Mouse (Mus musculus) myocyte (in vitro differentiated cells): ENCODE results near the gene Mlana.

Experiments used
- CEBPB ChIP-seq: IDR thresholded peaks from 2 replicates; pipeline ENCODE4 v1.6.1; 2011; ENCODE audit warnings: mild to moderate bottlenecking, moderate library complexity; ENCODE audit not compliant: poor library complexity, insufficient read depth, severe bottlenecking
- E2F4 ChIP-seq: IDR thresholded peaks from one replicate; pipeline ENCODE4 v1.6.1; 2011; ENCODE audit warnings: mild to moderate bottlenecking, control low read depth, moderate library complexity; ENCODE audit not compliant: insufficient read depth
- MYOD1 ChIP-seq, 3 experiments: IDR thresholded peaks; one replicate each; pipeline ENCODE4 v1.6.1; 2011; ENCODE audit warnings: control low read depth in 2 of 3, low read depth in 2 of 3, mild to moderate bottlenecking in 2 of 3, moderate library complexity in 1 of 3; ENCODE audit not compliant: insufficient read length in 2 of 3, control insufficient read depth in 1 of 3
- POLR2A ChIP-seq: IDR thresholded peaks from one replicate; pipeline ENCODE4 v1.6.1; 2011; ENCODE audit warnings: low read depth, mild to moderate bottlenecking, control low read depth, moderate library complexity; ENCODE audit not compliant: insufficient read length
- TCF12 ChIP-seq: IDR thresholded peaks from one replicate; pipeline ENCODE4 v1.6.1; 2011; ENCODE audit warnings: mild to moderate bottlenecking, control low read depth; ENCODE audit not compliant: poor library complexity, insufficient read depth, severe bottlenecking
- USF1 ChIP-seq: IDR thresholded peaks from one replicate; pipeline ENCODE4 v1.6.1; 2011; ENCODE audit warnings: low read depth, mild to moderate bottlenecking, control low read depth, moderate library complexity

DNA sequence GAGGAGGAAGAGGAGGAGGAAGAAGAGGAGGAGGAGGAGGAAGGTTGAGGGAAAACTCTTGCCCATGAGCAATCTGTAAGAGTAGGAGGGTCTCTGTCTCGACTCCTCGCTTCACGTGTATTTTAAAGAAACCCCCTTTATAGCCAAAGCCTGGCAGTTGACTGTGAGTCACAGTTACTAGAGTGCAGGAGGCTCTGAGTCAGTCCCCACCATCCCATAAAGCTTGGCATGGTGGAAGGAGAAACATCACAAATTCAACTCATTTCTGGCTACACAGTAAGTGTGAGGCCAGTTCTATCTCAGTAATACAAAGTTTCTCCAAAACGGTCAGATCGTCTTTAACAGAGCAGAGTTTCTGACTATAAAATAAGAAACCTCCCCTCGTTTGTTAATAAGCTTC lies 27.4 kb upstream of the Mlana start:
- TF ChIP-seq POLR2A (no peak), TCF12 (no peak), E2F4 (no peak), CEBPB (no peak), USF1 (no peak), MYOD1 (IDR thresholded peaks at IDR 0.05; ENCODE audit: control insufficient read depth in 1 of 3, insufficient read length in 2 of 3, low read depth in 2 of 3) (no peak)
